Mouse (Mus musculus) brown adipose tissue, adult 24 weeks (tissue): ENCODE data around the gene Ddx54. TPM values are rescaled to one million over a fixed set of nuclear protein-coding genes. Genes with fewer than 3 reads are reported as not detected.

Experiments used
- H3K27ac ChIP-seq: fragments of 200-500 bp; replicated peaks from 2 replicates; pipeline ENCODE4 v1.5.1; 2012; ENCODE audit warnings: low read depth, mild to moderate bottlenecking, low read length
- H3K4me1 ChIP-seq: fragments of 200-500 bp; 2 replicates; pipeline ENCODE4 v1.6.1; 2012; ENCODE audit warnings: low read length, mixed read lengths; ENCODE audit not compliant: control insufficient read depth, insufficient read depth, insufficient read length
- H3K4me3 ChIP-seq: fragments of 200-500 bp; 2 replicates; pipeline ENCODE4 v1.5.1; 2012; ENCODE audit warnings: low read depth, mild to moderate bottlenecking, low read length, moderate library complexity; ENCODE audit not compliant: insufficient read depth
- polyA plus RNA-seq: library from polyadenylated mRNA; stranded (reverse); fragments of >200 nt; gene quantifications from 2 replicates; pipeline ENCODE4 v1.2.4, GENCODE M21; 2012; ENCODE audit not compliant: missing spikeins, insufficient read depth, insufficient read length

Gene Ddx54
- polyA plus RNA-seq, 1 experiment, result 10.3 TPM

- no peak overlapping the region for H3K27ac ChIP-seq
- no peak overlapping the region for H3K4me3 ChIP-seq
- H3K4me1 ChIP-seq, result peaks cover 3% of the 10 kb centered on the region; the same call in 1 of the 2 replicates
Observed at GRCm38 (mm10) chr5:120592141-120592540, 20.4 kb upstream of the Ddx54 start.

GRCm38 (mm10) chr5:120594485-120594884, 18.1 kb upstream of the Ddx54 start:
- no peak overlapping the region for H3K4me3 ChIP-seq
- no peaks in the 10 kb centered on the region for H3K4me1 ChIP-seq
- H3K27ac ChIP-seq, result no peak overlapping the region

- Histone ChIP-seq H3K27ac (no peak overlapping the region), H3K4me3 (no peak overlapping the region), H3K4me1 (no peaks in the 10 kb centered on the region)
Observed at GRCm38 (mm10) chr5:120599625-120600024, 12.9 kb upstream of the Ddx54 start.

- no peaks in the 10 kb centered on the region for H3K4me1 ChIP-seq
- H3K27ac ChIP-seq, result no peak overlapping the region
- no peak overlapping the region for H3K4me3 ChIP-seq
Observed at GRCm38 (mm10) chr5:120600946-120601668, 11.4 kb upstream of the Ddx54 start.

GRCm38 (mm10) chr5:120602210-120602609, 10.3 kb upstream of the Ddx54 start:
- Histone ChIP-seq H3K4me3 (no peak overlapping the region), H3K4me1 (no peaks in the 10 kb centered on the region), H3K27ac (no peak overlapping the region)

GRCm38 (mm10) chr5:120603515-120603914, 9.0 kb upstream of the Ddx54 start:
- Histone ChIP-seq H3K4me1 (no peaks in the 10 kb centered on the region), H3K4me3 (no peak overlapping the region), H3K27ac (no peak overlapping the region)

- H3K27ac ChIP-seq, result no peak overlapping the region
- no peaks in the 10 kb centered on the region for H3K4me1 ChIP-seq
- peak overlapping the region; percentile 33 for H3K4me3 ChIP-seq
Observed at GRCm38 (mm10) chr5:120604839-120605238, 7.7 kb upstream of the Ddx54 start.

- no peaks in the 10 kb centered on the region for H3K4me1 ChIP-seq
- H3K4me3 ChIP-seq, result peak overlapping the region; percentile 33
- H3K27ac ChIP-seq, result no peak overlapping the region
Observed at GRCm38 (mm10) chr5:120605241-120605661, 7.3 kb upstream of the Ddx54 start.

GRCm38 (mm10) chr5:120605688-120606087, 6.9 kb upstream of the Ddx54 start:
- Histone ChIP-seq H3K27ac (no peak overlapping the region), H3K4me3 (no peak overlapping the region), H3K4me1 (no peaks in the 10 kb centered on the region)

GRCm38 (mm10) chr5:120606590-120607200, 5.8 kb upstream of the Ddx54 start:
- Histone ChIP-seq H3K27ac (no peak overlapping the region), H3K4me1 (0 out of 2 replicates have a peak, but pooled peaks cover 3% of the 10 kb centered on the region), H3K4me3 (no peak overlapping the region)

- no peak overlapping the region for H3K27ac ChIP-seq
- 0 out of 2 replicates have a peak, but pooled peaks cover 3% of the 10 kb centered on the region for H3K4me1 ChIP-seq
Observed at GRCm38 (mm10) chr5:120607335-120607734, 5.2 kb upstream of the Ddx54 start.

GRCm38 (mm10) chr5:120609246-120609775, 3.2 kb upstream of the Ddx54 start:
- H3K4me1 ChIP-seq, result peaks cover 8% of the 10 kb centered on the region; the same call in 1 of the 2 replicates
- no peak overlapping the region for H3K27ac ChIP-seq
- no peak overlapping the region for H3K4me3 ChIP-seq

More at GRCm38 (mm10) chr5:120607335-120607734, 5.2 kb upstream of the Ddx54 start:
- H3K4me3 ChIP-seq, result no peak overlapping the region

- Histone ChIP-seq H3K4me3 (peak overlapping the region; percentile 82; the same call in 1 of the 2 replicates), H3K27ac (no peak overlapping the region), H3K4me1 (peaks cover 8% of the 10 kb centered on the region; the same call in 1 of the 2 replicates)
Observed at GRCm38 (mm10) chr5:120610906-120611305, 1.6 kb upstream of the Ddx54 start.

GRCm38 (mm10) chr5:120611416-120611815, 1.1 kb upstream of the Ddx54 start:
- H3K4me3 ChIP-seq, result peak overlapping the region; percentile 82
- H3K27ac ChIP-seq, result no peak overlapping the region
- peaks cover 8% of the 10 kb centered on the region; the same call in 1 of the 2 replicates for H3K4me1 ChIP-seq

GRCm38 (mm10) chr5:120612822-120613604, 474 bp downstream of the Ddx54 start:
- H3K4me3 ChIP-seq, result peak overlapping the region; percentile 85
- H3K27ac ChIP-seq, result peak overlapping the region; percentile 98
- peaks cover 8% of the 10 kb centered on the region; the same call in 1 of the 2 replicates for H3K4me1 ChIP-seq
